Mouse (Mus musculus) kidney, embryonic 16.5 days (tissue): Measurements from ENCODE around the gene Aim2. TPM values are rescaled to one million over a fixed set of nuclear protein-coding genes. Genes with fewer than 3 reads are reported as not detected.
A peak's percentile ranks its signal among the peaks of the same experiment; 100 is the strongest.
"Not testable (repeated sequence)": the region's sequence is repeated elsewhere in the genome, so short reads cannot be mapped to it uniquely, and the experiment has no call there.

Experiments
- ATAC-seq: fragments of 200-750 bp; cut with Nextera tagmentation; 2 replicates; pipeline ENCODE4 v1.8.0; 2017; ENCODE audit warnings: moderate TSS enrichment; ENCODE audit not compliant: low FRiP score, low TSS enrichment
- H3K27ac ChIP-seq: fragments of 300-500 bp; sonication (generic); 2 replicates; pipeline ENCODE4 v1.5.1; 2014; ENCODE audit warnings: low read length
- H3K27me3 ChIP-seq: fragments of 300-500 bp; sonication (generic); 2 replicates; pipeline ENCODE4 v1.6.1; 2014; ENCODE audit warnings: low read length, control low read depth, mixed read lengths; ENCODE audit not compliant: insufficient read depth
- H3K36me3 ChIP-seq: fragments of 300-500 bp; sonication (generic); 2 replicates; pipeline ENCODE4 v1.6.1; 2014; ENCODE audit warnings: low read length, control low read depth, mixed read lengths; ENCODE audit not compliant: insufficient read depth
- H3K4me1 ChIP-seq: fragments of 300-500 bp; sonication (generic); 2 replicates; pipeline ENCODE4 v1.6.1; 2014; ENCODE audit warnings: low read length, control low read depth, mixed read lengths; ENCODE audit not compliant: insufficient read depth
- H3K4me2 ChIP-seq: fragments of 300-500 bp; sonication (generic); replicated peaks from 2 replicates; pipeline ENCODE4 v1.6.1; 2014; ENCODE audit warnings: low read depth, low read length
- H3K4me3 ChIP-seq: fragments of 300-500 bp; sonication (generic); 2 replicates; pipeline ENCODE4 v1.5.1; 2014; ENCODE audit warnings: mild to moderate bottlenecking, low read length
- H3K9ac ChIP-seq: fragments of 300-500 bp; sonication (generic); replicated peaks from 2 replicates; pipeline ENCODE4 v1.6.1; 2014; ENCODE audit warnings: low read length
- H3K9me3 ChIP-seq: fragments of 300-500 bp; sonication (generic); 2 replicates; pipeline ENCODE4 v1.6.1; 2016; ENCODE audit warnings: low read length, control low read depth
- WGBS: fragments of 180-500 bp; shearing (Covaris S2); extraction: QIAGEN DNeasy Blood & Tissue Kit; methylation state at CpG from one replicate; pipeline ENCODE4 v1.1.7; 2014; 5-methylcytosine and 5-hydroxymethylcytosine counted together
- polyA plus RNA-seq: library from polyadenylated mRNA; unstranded; fragments of >200 nt; fragmentation: Nextera tagmentation; extraction: Ambion mirVana; gene quantifications from 2 replicates; pipeline ENCODE4 v1.2.1, GENCODE M21; 2015

The Aim2 gene
- polyA plus RNA-seq, result 2.3 and 3.5 TPM in 2 replicates

- ATAC-seq, result 0 out of 2 replicates have a peak, but pooled peaks have one; percentile 39
- Histone ChIP-seq H3K27ac (no peak within 1 kb of the TSS), H3K9ac (no peak within 1 kb of the TSS), H3K9me3 (no peaks in the 10 kb centered on the region), H3K4me3 (peak within 1 kb of the TSS; percentile 20), H3K27me3 (no peaks in the 10 kb centered on the region), H3K4me2 (peak within 1 kb of the TSS; percentile 50), H3K36me3 (no peaks in the 10 kb centered on the region), H3K4me1 (no peaks in the 10 kb centered on the region)
- 12% methylated on average over 10 of the region's 10 CpGs for WGBS
Measured at GRCm38 (mm10) chr1:173350372-173350957, at the start of gene Aim2. Aim2 (plus strand) TSS chr1:173350879.

GRCm38 (mm10) chr1:173302795-173303194, 47.9 kb upstream of the Aim2 start:
- WGBS, result 44% methylated on average over 3 of the region's 3 CpGs
- not testable (repeated sequence) for H3K4me1 ChIP-seq, ATAC-seq, H3K4me3 ChIP-seq, H3K9ac ChIP-seq, H3K27me3 ChIP-seq, H3K36me3 ChIP-seq, H3K9me3 ChIP-seq, H3K4me2 ChIP-seq, H3K27ac ChIP-seq

- H3K9ac ChIP-seq, H3K4me1 ChIP-seq, H3K27me3 ChIP-seq, H3K36me3 ChIP-seq, H3K4me3 ChIP-seq, H3K9me3 ChIP-seq, ATAC-seq, H3K27ac ChIP-seq, H3K4me2 ChIP-seq: not testable (repeated sequence)
- WGBS, result 79% methylated on average over 7 of the region's 7 CpGs
Measured at GRCm38 (mm10) chr1:173313535-173314050, 37.1 kb upstream of the Aim2 start.

- WGBS, result 84% methylated on average over 3 of the region's 3 CpGs
- Histone ChIP-seq H3K4me2 (no peak overlapping the region), H3K4me1 (no peaks in the 10 kb centered on the region), H3K4me3 (no peak overlapping the region), H3K27me3 (no peaks in the 10 kb centered on the region), H3K9me3 (no peaks in the 10 kb centered on the region), H3K36me3 (no peaks in the 10 kb centered on the region), H3K27ac (no peak overlapping the region), H3K9ac (no peak overlapping the region)
- ATAC-seq, result no peak
Measured at GRCm38 (mm10) chr1:173315725-173316124, 35.0 kb upstream of the Aim2 start.

GRCm38 (mm10) chr1:173317925-173318477, 32.7 kb upstream of the Aim2 start:
- Histone ChIP-seq H3K9ac (no peak overlapping the region), H3K36me3 (no peaks in the 10 kb centered on the region), H3K27me3 (no peaks in the 10 kb centered on the region), H3K4me3 (no peak overlapping the region), H3K4me1 (no peaks in the 10 kb centered on the region), H3K4me2 (no peak overlapping the region), H3K27ac (no peak overlapping the region), H3K9me3 (no peaks in the 10 kb centered on the region)
- no peak for ATAC-seq
- WGBS, result 86% methylated on average over 2 of the region's 2 CpGs

GRCm38 (mm10) chr1:173321593-173322248, 29.0 kb upstream of the Aim2 start:
- no peaks in the 10 kb centered on the region for H3K9me3 ChIP-seq
- H3K4me1 ChIP-seq, result no peaks in the 10 kb centered on the region
- H3K4me3 ChIP-seq, result no peak overlapping the region
- H3K36me3 ChIP-seq, result no peaks in the 10 kb centered on the region
- H3K27ac ChIP-seq, result no peak overlapping the region
- H3K27me3 ChIP-seq, result no peaks in the 10 kb centered on the region
- no peak overlapping the region for H3K9ac ChIP-seq
- H3K4me2 ChIP-seq, result no peak overlapping the region
- WGBS, result 79% methylated on average over 8 of the region's 8 CpGs
- no peak for ATAC-seq

GRCm38 (mm10) chr1:173322249-173322627, 28.4 kb upstream of the Aim2 start:
- no peak overlapping the region for H3K27ac ChIP-seq
- H3K36me3 ChIP-seq, result no peaks in the 10 kb centered on the region
- ATAC-seq, result no peak
- no peaks in the 10 kb centered on the region for H3K4me1 ChIP-seq
- WGBS, result 67% methylated on average over 6 of the region's 6 CpGs
- H3K4me3 ChIP-seq, result no peak overlapping the region
- H3K4me2 ChIP-seq, result no peak overlapping the region
- no peaks in the 10 kb centered on the region for H3K9me3 ChIP-seq
- H3K9ac ChIP-seq, result no peak overlapping the region
- H3K27me3 ChIP-seq, result no peaks in the 10 kb centered on the region

- no peak for ATAC-seq
- H3K9ac ChIP-seq, result no peak overlapping the region
- no peaks in the 10 kb centered on the region for H3K9me3 ChIP-seq
- H3K4me1 ChIP-seq, result no peaks in the 10 kb centered on the region
- H3K36me3 ChIP-seq, result no peaks in the 10 kb centered on the region
- no peak overlapping the region for H3K4me3 ChIP-seq
- H3K27ac ChIP-seq, result no peak overlapping the region
- H3K4me2 ChIP-seq, result no peak overlapping the region
- no peaks in the 10 kb centered on the region for H3K27me3 ChIP-seq
- 29% methylated on average over 5 of the region's 5 CpGs for WGBS
Measured at GRCm38 (mm10) chr1:173323839-173324585, 26.7 kb upstream of the Aim2 start.

- ATAC-seq, result no peak
- Histone ChIP-seq H3K36me3 (no peaks in the 10 kb centered on the region), H3K27me3 (no peaks in the 10 kb centered on the region), H3K4me3 (no peak overlapping the region), H3K9me3 (no peaks in the 10 kb centered on the region), H3K4me1 (no peaks in the 10 kb centered on the region), H3K27ac (no peak overlapping the region), H3K9ac (no peak overlapping the region), H3K4me2 (no peak overlapping the region)
- 63% methylated on average over 4 of the region's 4 CpGs for WGBS
Measured at GRCm38 (mm10) chr1:173324961-173325360, 25.7 kb upstream of the Aim2 start.
